Mouse (Mus musculus): ENCODE data around the gene Mmp19. TPM values are rescaled to one million over a fixed set of nuclear protein-coding genes. Genes with fewer than 3 reads are reported as not detected.
A peak's percentile ranks its signal among the peaks of the same experiment; 100 is the strongest.

Mmp19 gene
- polyA plus RNA-seq, 2 experiments, result 1.1 to 1.4 TPM

DNA sequence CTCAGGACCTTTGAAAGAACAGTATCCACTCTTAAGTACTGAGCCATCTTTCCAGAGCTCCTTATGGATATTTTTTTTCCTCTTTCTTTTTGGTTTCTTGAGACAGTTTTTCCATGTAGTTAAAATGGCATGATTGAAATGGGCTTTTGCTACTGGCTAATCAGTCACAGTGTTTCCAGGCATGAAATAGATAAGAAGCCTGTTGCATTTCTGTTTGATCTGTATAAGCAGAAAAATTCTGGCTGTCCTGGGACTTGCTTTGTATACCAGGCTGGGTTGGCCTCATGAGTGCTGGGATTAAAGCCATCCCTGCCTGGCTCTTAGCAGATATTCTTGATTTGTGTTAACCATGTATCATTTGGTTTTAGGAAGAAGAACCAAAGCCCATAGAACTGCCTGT lies 48.7 kb downstream of the Mmp19 start:
- TF ChIP-seq POLR2A (IDR thresholded peaks at IDR 0.05; ENCODE audit: borderline replicate concordance, extremely low read depth, insufficient read depth, insufficient read length), result no peak
- DNase-seq (ENCODE audit: low spot score) (no peak), ATAC-seq (ENCODE audit: low FRiP score, low read depth) (no peak)
- Histone ChIP-seq H3K27me3 (ENCODE audit: control insufficient read depth, insufficient read depth, low read length) (no peaks in the 10 kb centered on the region), H3K27ac (replicated peaks; ENCODE audit: low read depth, low read length) (no peak overlapping the region), H3K4me2 (replicated peaks; ENCODE audit: low read depth, low read length, severe bottlenecking) (no peak overlapping the region), H3K36me3 (ENCODE audit: control insufficient read depth, insufficient read depth, low read length) (peaks cover 79% of the 10 kb centered on the region), H3K9ac (ENCODE audit: low read depth, low read length, severe bottlenecking) (no peak overlapping the region), H3K9me3 (ENCODE audit: control insufficient read depth, low read length) (no peaks in the 10 kb centered on the region), H3K4me3 (replicated peaks; ENCODE audit: low read length) (no peak overlapping the region), H3K4me1 (ENCODE audit: control insufficient read depth, insufficient read depth, low read length) (no peaks in the 10 kb centered on the region)

DNA sequence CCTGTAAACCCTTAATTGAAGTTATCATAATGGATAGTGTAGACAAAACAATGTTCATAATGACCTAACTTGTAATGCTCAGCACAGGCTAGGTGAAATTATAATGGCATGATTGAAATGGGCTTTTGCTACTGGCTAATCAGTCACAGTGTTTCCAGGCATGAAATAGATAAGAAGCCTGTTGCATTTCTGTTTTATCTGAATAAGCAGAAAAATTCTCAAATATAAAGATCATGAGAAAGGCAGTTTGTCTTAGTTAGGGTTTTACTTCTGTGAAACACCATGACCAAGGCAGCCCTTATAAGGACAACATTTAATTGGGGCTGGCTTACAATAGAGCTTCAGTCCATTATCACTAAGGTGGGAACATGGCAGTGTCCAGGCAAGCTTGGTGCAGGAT lies 49.9 kb downstream of the Mmp19 start:
- H3K4me1 ChIP-seq (ENCODE audit: control insufficient read depth, insufficient read depth, low read length), result peaks cover under 1% of the 10 kb centered on the region; the same call in 1 of the 2 replicates

DNA sequence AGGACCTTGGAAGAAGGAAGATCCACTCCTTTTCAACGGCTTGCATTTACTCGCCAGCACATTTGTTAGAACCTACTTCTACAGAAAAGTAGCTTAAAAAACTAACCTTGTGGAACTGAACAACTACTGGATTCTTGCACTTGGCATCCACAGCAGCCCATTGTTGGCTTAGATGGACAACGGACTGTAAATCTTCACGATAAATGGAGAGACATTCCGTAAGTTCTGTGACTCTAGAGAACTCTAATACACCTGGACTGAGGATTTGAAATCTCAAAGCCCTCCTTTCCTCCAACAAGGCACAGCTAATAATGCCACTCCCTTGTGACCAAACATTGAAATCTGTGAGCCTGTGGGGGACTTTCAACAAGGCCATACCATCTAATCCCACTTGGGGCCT lies 52.5 kb downstream of the Mmp19 start:
- Histone ChIP-seq H3K36me3 (ENCODE audit: control insufficient read depth, insufficient read depth, low read length) (peaks cover 71% of the 10 kb centered on the region), H3K27ac (replicated peaks; ENCODE audit: low read depth, low read length) (no peak overlapping the region)

More for the DNA sequence above, 49.9 kb downstream of the Mmp19 start:
- ATAC-seq (ENCODE audit: low FRiP score, low read depth) (no peak), DNase-seq (ENCODE audit: low spot score) (no peak)
- Histone ChIP-seq H3K4me2 (replicated peaks; ENCODE audit: low read depth, low read length, severe bottlenecking) (no peak overlapping the region), H3K36me3 (ENCODE audit: control insufficient read depth, insufficient read depth, low read length) (peaks cover 72% of the 10 kb centered on the region), H3K9ac (ENCODE audit: low read depth, low read length, severe bottlenecking) (no peak overlapping the region), H3K4me3 (replicated peaks; ENCODE audit: low read length) (no peak overlapping the region), H3K27me3 (ENCODE audit: control insufficient read depth, insufficient read depth, low read length) (no peaks in the 10 kb centered on the region), H3K9me3 (ENCODE audit: control insufficient read depth, low read length) (no peaks in the 10 kb centered on the region), H3K27ac (replicated peaks; ENCODE audit: low read depth, low read length) (no peak overlapping the region)
- TF ChIP-seq POLR2A (IDR thresholded peaks at IDR 0.05; ENCODE audit: borderline replicate concordance, extremely low read depth, insufficient read depth, insufficient read length), result no peak

DNA sequence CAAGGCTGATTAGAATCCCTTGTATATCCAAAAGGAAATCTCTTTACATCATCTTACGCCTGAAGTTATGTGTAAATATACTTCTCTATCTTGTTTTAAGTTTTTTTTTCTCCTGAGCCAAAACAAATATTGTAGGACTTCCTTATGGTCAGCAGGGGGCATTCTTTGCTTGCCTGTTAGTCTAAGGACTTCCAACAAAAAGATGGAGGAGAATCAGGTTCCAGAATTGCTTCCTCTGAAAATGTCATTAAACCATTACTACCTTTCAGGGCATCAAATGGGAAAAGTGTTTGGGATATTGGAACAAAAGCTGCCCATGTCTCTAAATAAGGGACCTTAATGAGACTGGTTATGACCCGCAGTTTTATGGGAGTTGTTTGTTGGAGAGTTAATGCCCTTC lies 54.8 kb downstream of the Mmp19 start:
- Histone ChIP-seq H3K27ac (replicated peaks; ENCODE audit: low read depth, low read length) (no peak overlapping the region), H3K4me3 (replicated peaks; ENCODE audit: low read length) (no peak overlapping the region), H3K36me3 (ENCODE audit: control insufficient read depth, insufficient read depth, low read length) (peaks cover 71% of the 10 kb centered on the region), H3K4me2 (replicated peaks; ENCODE audit: low read depth, low read length, severe bottlenecking) (peak overlapping the region; percentile 19; the same call in 1 of the 2 replicates), H3K9ac (ENCODE audit: low read depth, low read length, severe bottlenecking) (no peak overlapping the region), H3K27me3 (ENCODE audit: control insufficient read depth, insufficient read depth, low read length) (no peaks in the 10 kb centered on the region), H3K4me1 (ENCODE audit: control insufficient read depth, insufficient read depth, low read length) (peaks cover 5% of the 10 kb centered on the region; the same call in 1 of the 2 replicates), H3K9me3 (ENCODE audit: control insufficient read depth, low read length) (no peaks in the 10 kb centered on the region)
- TF ChIP-seq POLR2A (IDR thresholded peaks at IDR 0.05; ENCODE audit: borderline replicate concordance, extremely low read depth, insufficient read depth, insufficient read length), result no peak
- ATAC-seq (ENCODE audit: low FRiP score, low read depth), result no peak; the same call in 1 of the 2 replicates
- 41% methylated on average over 2 of the region's 2 CpGs for WGBS
- DNase-seq (ENCODE audit: low spot score), result peak; percentile 62

More for the DNA sequence above, 52.5 kb downstream of the Mmp19 start:
- 90% methylated on average over 5 of the region's 5 CpGs for WGBS
- no peak for TF ChIP-seq POLR2A (IDR thresholded peaks at IDR 0.05; ENCODE audit: borderline replicate concordance, extremely low read depth, insufficient read depth, insufficient read length)
- Histone ChIP-seq H3K9me3 (ENCODE audit: control insufficient read depth, low read length) (no peaks in the 10 kb centered on the region), H3K4me3 (replicated peaks; ENCODE audit: low read length) (no peak overlapping the region), H3K9ac (ENCODE audit: low read depth, low read length, severe bottlenecking) (no peak overlapping the region), H3K27me3 (ENCODE audit: control insufficient read depth, insufficient read depth, low read length) (no peaks in the 10 kb centered on the region), H3K4me2 (replicated peaks; ENCODE audit: low read depth, low read length, severe bottlenecking) (no peak overlapping the region), H3K4me1 (ENCODE audit: control insufficient read depth, insufficient read depth, low read length) (peaks cover 5% of the 10 kb centered on the region; the same call in 1 of the 2 replicates)
- ATAC-seq (ENCODE audit: low FRiP score, low read depth) (no peak), DNase-seq (ENCODE audit: low spot score) (no peak)

GRCm38 (mm10) chr10:128846664-128847063 lies 56.0 kb downstream of the Mmp19 start:
- Histone ChIP-seq H3K4me3 (replicated peaks; ENCODE audit: low read length) (no peak overlapping the region), H3K4me1 (ENCODE audit: control insufficient read depth, insufficient read depth, low read length) (peaks cover 5% of the 10 kb centered on the region; the same call in 1 of the 2 replicates), H3K27me3 (ENCODE audit: control insufficient read depth, insufficient read depth, low read length) (no peaks in the 10 kb centered on the region), H3K36me3 (ENCODE audit: control insufficient read depth, insufficient read depth, low read length) (peaks cover 71% of the 10 kb centered on the region), H3K9me3 (ENCODE audit: control insufficient read depth, low read length) (no peaks in the 10 kb centered on the region), H3K27ac (replicated peaks; ENCODE audit: low read depth, low read length) (no peak overlapping the region), H3K4me2 (replicated peaks; ENCODE audit: low read depth, low read length, severe bottlenecking) (no peak overlapping the region), H3K9ac (ENCODE audit: low read depth, low read length, severe bottlenecking) (no peak overlapping the region)
- no peak for TF ChIP-seq POLR2A (IDR thresholded peaks at IDR 0.05; ENCODE audit: borderline replicate concordance, extremely low read depth, insufficient read depth, insufficient read length)
- ATAC-seq (ENCODE audit: low FRiP score, low read depth) (no peak), DNase-seq (ENCODE audit: low spot score) (no peak)
- WGBS, result 89% methylated on average over 4 of the region's 4 CpGs

GRCm38 (mm10) chr10:128848426-128848825 lies 57.7 kb downstream of the Mmp19 start:
- H3K9me3 ChIP-seq (ENCODE audit: control insufficient read depth, low read length), result no peaks in the 10 kb centered on the region
- DNase-seq (ENCODE audit: low spot score) (no peak), ATAC-seq (ENCODE audit: low FRiP score, low read depth) (no peak)
- no peak overlapping the region for H3K4me2 ChIP-seq (replicated peaks; ENCODE audit: low read depth, low read length, severe bottlenecking)
- peaks cover 69% of the 10 kb centered on the region for H3K36me3 ChIP-seq (ENCODE audit: control insufficient read depth, insufficient read depth, low read length)
- WGBS, result 52% methylated on average over 2 of the region's 2 CpGs
- TF ChIP-seq POLR2A (IDR thresholded peaks at IDR 0.05; ENCODE audit: borderline replicate concordance, extremely low read depth, insufficient read depth, insufficient read length), result no peak
- H3K27me3 ChIP-seq (ENCODE audit: control insufficient read depth, insufficient read depth, low read length), result no peaks in the 10 kb centered on the region
- peaks cover 5% of the 10 kb centered on the region; the same call in 1 of the 2 replicates for H3K4me1 ChIP-seq (ENCODE audit: control insufficient read depth, insufficient read depth, low read length)
- no peak overlapping the region for H3K27ac ChIP-seq (replicated peaks; ENCODE audit: low read depth, low read length)
- no peak overlapping the region for H3K4me3 ChIP-seq (replicated peaks; ENCODE audit: low read length)
- no peak overlapping the region for H3K9ac ChIP-seq (ENCODE audit: low read depth, low read length, severe bottlenecking)
